25 mouse cellular contexts compared by ENCODE assay signal in the genomic region with DNA sequence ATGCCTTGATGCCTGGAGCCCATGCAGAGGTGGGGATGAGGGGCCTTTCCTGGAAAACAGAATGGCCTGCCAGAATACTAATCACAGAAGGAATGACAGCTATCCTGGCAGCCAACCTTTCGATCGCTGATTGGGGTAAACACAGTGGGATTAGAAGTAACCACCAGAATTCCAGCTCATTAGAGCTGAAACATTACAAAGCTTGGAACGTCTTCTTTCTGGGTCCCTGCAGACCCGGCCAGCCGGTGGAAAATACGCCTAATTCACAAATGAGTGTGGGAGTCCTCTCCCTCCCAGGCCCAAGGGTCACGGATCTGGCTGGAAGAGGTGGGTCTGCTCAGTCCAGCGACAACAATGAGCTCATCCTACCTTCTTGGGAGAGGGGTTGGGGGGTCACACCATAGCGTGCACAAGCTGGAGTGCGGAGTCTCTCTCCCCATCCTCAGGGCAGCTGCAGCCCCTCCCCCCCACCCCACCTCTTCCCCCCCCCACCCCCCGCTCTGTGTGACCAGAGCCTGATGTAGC.
DNase-seq lines count a peak whose midpoint lies in the region; ATAC-seq and TF ChIP-seq lines count a peak whose summit lies in the region.
"Had no signal": no experiment of that assay in that cellular context is flagged by ENCODE, and none has a peak within 500 bp of the region (broad histone marks: within the 10 kb centered on the region; RNA-seq: fewer than 3 reads in every experiment).

No protein-coding gene starts in this region.

- H3K27ac ChIP-seq in midbrain, postnatal 0 days (ENCODE audit: low read depth, low read length) = no peak overlapping the region
- no peak overlapping the region for H3K27ac ChIP-seq in midbrain, embryonic 14.5 days (replicated peaks; ENCODE audit: low read depth, low read length)
- H3K27ac ChIP-seq: forebrain, embryonic 12.5 days; heart, embryonic 10.5 days; heart, embryonic 15.5 days; hindbrain, embryonic 12.5 days; kidney, embryonic 15.5 days; limb, embryonic 13.5 days; liver, embryonic 13.5 days; midbrain, embryonic 15.5 days had no signal

- TF ChIP-seq CTCF in midbrain, postnatal 0 days (IDR thresholded peaks at IDR 0.05) = no peak

- no peaks in the 10 kb centered on the region for H3K36me3 ChIP-seq in midbrain, postnatal 0 days (ENCODE audit: insufficient read depth, low read length)
- no peaks in the 10 kb centered on the region for H3K36me3 ChIP-seq in midbrain, embryonic 14.5 days (ENCODE audit: control insufficient read depth, insufficient read depth, low read length)
- H3K36me3 ChIP-seq: forebrain, embryonic 12.5 days; heart, embryonic 10.5 days; heart, embryonic 15.5 days; hindbrain, embryonic 12.5 days; kidney, embryonic 15.5 days; limb, embryonic 13.5 days; liver, embryonic 13.5 days; midbrain, embryonic 15.5 days had no signal

- 58% methylated on average over 11 of the region's 11 CpGs for WGBS in midbrain, postnatal 0 days
- 57% methylated on average over 11 of the region's 11 CpGs for WGBS in midbrain, embryonic 14.5 days

- no peak overlapping the region for H3K4me2 ChIP-seq in midbrain, postnatal 0 days (ENCODE audit: low read depth, low read length, poor library complexity, severe bottlenecking)
- H3K4me2 ChIP-seq in midbrain, embryonic 14.5 days (ENCODE audit: low read length) = no peak overlapping the region
- H3K4me2 ChIP-seq: forebrain, embryonic 12.5 days; heart, embryonic 15.5 days; hindbrain, embryonic 12.5 days; kidney, embryonic 15.5 days; limb, embryonic 13.5 days; liver, embryonic 13.5 days; midbrain, embryonic 15.5 days had no signal

- DNase-seq in heart, postnatal 4 days = peak; percentile 8
- no peak for DNase-seq in heart, adult 18-20 months
- peak; percentile 19 for DNase-seq in midbrain, postnatal 0 days (ENCODE audit: low spot score)
- DNase-seq in midbrain, embryonic 14.5 days = no peak
- DNase-seq in retina, embryonic 14.5 days (ENCODE audit: low spot score) = peak; percentile 47
- DNase-seq in left cerebral cortex, postnatal 14 days (ENCODE audit: low spot score in 2 of 2) = no peak
- DNase-seq in thymus, postnatal 4 days = no peak
- DNase-seq: adrenal gland, adult 2 months; adrenal gland, postnatal 36 days; cerebellum, adult 2 months; cerebellum, postnatal 14 days; gastrocnemius, postnatal 14 days; kidney, adult 11 months; liver, embryonic 13.5 days; lung, adult 18-20 months; right cerebral cortex, postnatal 4 days had no signal

- no peak overlapping the region for H3K9ac ChIP-seq in midbrain, postnatal 0 days (replicated peaks; ENCODE audit: low read length, poor library complexity, severe bottlenecking)
- no peak overlapping the region for H3K9ac ChIP-seq in midbrain, embryonic 14.5 days (replicated peaks; ENCODE audit: low read length)
- H3K9ac ChIP-seq: forebrain, embryonic 12.5 days; heart, embryonic 15.5 days; hindbrain, embryonic 12.5 days; kidney, embryonic 15.5 days; limb, embryonic 13.5 days; liver, embryonic 13.5 days; midbrain, embryonic 15.5 days had no signal

- intact Hi-C loops in left cerebral cortex, postnatal 14 days (cut with DNase I) = no loop called here

- H3K9me3 ChIP-seq in midbrain, postnatal 0 days (ENCODE audit: low read length) = no peaks in the 10 kb centered on the region
- H3K9me3 ChIP-seq in midbrain, embryonic 14.5 days (ENCODE audit: control insufficient read depth, low read length) = no peaks in the 10 kb centered on the region
- H3K9me3 ChIP-seq: forebrain, embryonic 12.5 days; heart, embryonic 15.5 days; hindbrain, embryonic 12.5 days; kidney, embryonic 15.5 days; limb, embryonic 13.5 days; midbrain, embryonic 15.5 days had no signal

- H3K4me3 ChIP-seq in midbrain, postnatal 0 days (ENCODE audit: low read depth, low read length) = no peak overlapping the region
- no peak overlapping the region for H3K4me3 ChIP-seq in midbrain, embryonic 14.5 days (replicated peaks; ENCODE audit: low read depth, low read length)
- H3K4me3 ChIP-seq: forebrain, embryonic 12.5 days; heart, embryonic 10.5 days; heart, embryonic 15.5 days; hindbrain, embryonic 12.5 days; kidney, embryonic 15.5 days; limb, embryonic 13.5 days; liver, embryonic 13.5 days; midbrain, embryonic 15.5 days had no signal

- no peak for ATAC-seq in midbrain, postnatal 0 days (ENCODE audit: low FRiP score)
- no peak for ATAC-seq in midbrain, embryonic 14.5 days (ENCODE audit: low FRiP score, low TSS enrichment)
- ATAC-seq: activated CD4-positive, CD25-positive, alpha-beta regulatory T cell, adult 4 months; lung, postnatal 0 days; midbrain, embryonic 15.5 days had no signal

- no peaks in the 10 kb centered on the region for H3K27me3 ChIP-seq in midbrain, postnatal 0 days (ENCODE audit: insufficient read depth, low read length)
- H3K27me3 ChIP-seq in midbrain, embryonic 14.5 days (ENCODE audit: control insufficient read depth, insufficient read depth, low read length) = no peaks in the 10 kb centered on the region
- H3K27me3 ChIP-seq: forebrain, embryonic 12.5 days; heart, embryonic 15.5 days; hindbrain, embryonic 12.5 days; liver, embryonic 13.5 days; midbrain, embryonic 15.5 days had no signal

- H3K4me1 ChIP-seq in midbrain, postnatal 0 days (ENCODE audit: insufficient read depth, low read length) = no peaks in the 10 kb centered on the region
- no peaks in the 10 kb centered on the region for H3K4me1 ChIP-seq in midbrain, embryonic 14.5 days (ENCODE audit: control insufficient read depth, insufficient read depth, low read length)
- H3K4me1 ChIP-seq: heart, embryonic 10.5 days; heart, embryonic 15.5 days; hindbrain, embryonic 12.5 days; liver, embryonic 13.5 days; midbrain, embryonic 15.5 days had no signal

Comparison
In these comparisons a context has a peak if more than half of its experiments do, and no peak if none do; other contexts are left out.
1. DNase-seq: peak in heart, postnatal 4 days (single experiment), midbrain, postnatal 0 days (single experiment) and retina, embryonic 14.5 days (single experiment); none in heart, adult 18-20 months (0 of 2), midbrain, embryonic 14.5 days (single experiment), left cerebral cortex, postnatal 14 days (0 of 2) and thymus, postnatal 4 days (single experiment).